Mouse (Mus musculus): ENCODE measurements around the gene Fam171a1. TPM values are rescaled to one million over a fixed set of nuclear protein-coding genes. Genes with fewer than 3 reads are reported as not detected.

Gene Fam171a1
- polyA plus RNA-seq (2017; shearing (Covaris generic)) = not detected

GRCm38 (mm10) chr2:3113866-3114265 lies at the start of gene Fam171a1:
Fam171a1 (plus strand) TSS chr2:3114224.

Other genes starting within 250 kb of the Fam171a1 start
- gene Nmt2, start 170.0 kb downstream of the Fam171a1 start, polyA plus RNA-seq (2017; shearing (Covaris generic)) = 13.9 TPM
- gene Rpp38, start 218.4 kb downstream of the Fam171a1 start, polyA plus RNA-seq (2017; shearing (Covaris generic)) = 17.7 TPM
- not detected for gene Acbd7, start 221.9 kb downstream of the Fam171a1 start, polyA plus RNA-seq (2017; shearing (Covaris generic))